Mouse (Mus musculus) E14TG2a.4 (cell line): ENCODE data around the gene Necab3.

Experiments
- CTCF ChIP-seq: conservative IDR thresholded peaks from 2 replicates; pipeline ENCODE4 v1.5.1; 2014; ENCODE audit warnings: low read length
- NANOG ChIP-seq: IDR thresholded peaks from 2 replicates; pipeline ENCODE4 v1.6.1; 2014; ENCODE audit warnings: borderline replicate concordance, low read length, mixed read lengths

DNA sequence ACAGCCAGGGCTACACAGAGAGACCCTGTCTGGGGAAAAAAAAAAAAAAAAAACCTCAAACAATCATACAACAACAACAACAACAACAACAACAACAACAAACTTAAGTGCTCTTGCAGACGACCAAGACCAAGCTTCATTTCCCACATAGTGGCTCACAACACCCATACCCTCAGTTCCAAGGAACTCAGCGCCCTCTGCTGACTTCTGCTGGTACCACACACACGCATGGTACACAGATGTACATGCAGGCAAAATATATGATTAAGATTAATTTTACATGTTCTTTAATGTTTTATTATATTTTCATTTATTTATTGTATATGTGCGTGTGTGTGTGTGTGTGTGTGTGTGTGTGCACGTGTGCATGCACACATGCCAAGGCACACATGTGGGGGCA lies 27.7 kb upstream of the Necab3 start:
- TF ChIP-seq CTCF (peak; percentile 94), NANOG (no peak)
